Mouse (Mus musculus): ENCODE data around the gene Ap1s3. TPM values are rescaled to one million over a fixed set of nuclear protein-coding genes. Genes with fewer than 3 reads are reported as not detected.

Gene Ap1s3
- polyA plus RNA-seq, 1 experiment from 2014 or later = 0.16 TPM

- ATAC-seq = no peak
- H3K9ac ChIP-seq (ENCODE audit: low read depth, low read length) = no peak overlapping the region
These were observed 16.8 kb downstream of the Ap1s3 start for GRCm38 (mm10) chr1:79654948-79655347.

GRCm38 (mm10) chr1:79643411-79644110 lies 28.2 kb downstream of the Ap1s3 start:
- WGBS = 92% methylated on average over 6 of the region's 6 CpGs
- H3K4me1 ChIP-seq (ENCODE audit: control insufficient read depth, insufficient read depth, low read length) = peaks cover 3% of the 10 kb centered on the region; the same call in 1 of the 2 replicates
- H3K9ac ChIP-seq (ENCODE audit: low read depth, low read length) = no peak overlapping the region
- H3K9me3 ChIP-seq (replicated peaks; ENCODE audit: control insufficient read depth, low read length, poor library complexity, severe bottlenecking) = no peaks in the 10 kb centered on the region
- no peak for ATAC-seq
- H3K27ac ChIP-seq (ENCODE audit: low read length) = no peak overlapping the region
- no peaks in the 10 kb centered on the region for H3K36me3 ChIP-seq (ENCODE audit: control insufficient read depth, insufficient read depth, low read length)
- H3K27me3 ChIP-seq (ENCODE audit: control insufficient read depth, insufficient read depth, low read depth, low read length) = no peaks in the 10 kb centered on the region
- H3K4me3 ChIP-seq (ENCODE audit: low read depth, low read length) = no peak overlapping the region
- no peak overlapping the region for H3K4me2 ChIP-seq (ENCODE audit: low read length)

More at GRCm38 (mm10) chr1:79654948-79655347, 16.8 kb downstream of the Ap1s3 start:
- no peak overlapping the region for H3K27ac ChIP-seq (ENCODE audit: low read length)
- H3K27me3 ChIP-seq (ENCODE audit: control insufficient read depth, insufficient read depth, low read depth, low read length) = no peaks in the 10 kb centered on the region
- no peaks in the 10 kb centered on the region for H3K9me3 ChIP-seq (replicated peaks; ENCODE audit: control insufficient read depth, low read length, poor library complexity, severe bottlenecking)
- WGBS = 98% methylated on average over 2 of the region's 2 CpGs
- H3K4me1 ChIP-seq (ENCODE audit: control insufficient read depth, insufficient read depth, low read length) = no peaks in the 10 kb centered on the region
- H3K4me3 ChIP-seq (ENCODE audit: low read depth, low read length) = no peak overlapping the region
- H3K36me3 ChIP-seq (ENCODE audit: control insufficient read depth, insufficient read depth, low read length) = no peaks in the 10 kb centered on the region
- no peak overlapping the region for H3K4me2 ChIP-seq (ENCODE audit: low read length)

- H3K4me1 ChIP-seq (ENCODE audit: control insufficient read depth, insufficient read depth, low read length) = peaks cover 3% of the 10 kb centered on the region; the same call in 1 of the 2 replicates
- H3K36me3 ChIP-seq (ENCODE audit: control insufficient read depth, insufficient read depth, low read length) = no peaks in the 10 kb centered on the region
- no peak overlapping the region for H3K9ac ChIP-seq (ENCODE audit: low read depth, low read length)
- no peak overlapping the region for H3K27ac ChIP-seq (ENCODE audit: low read length)
- H3K4me2 ChIP-seq (ENCODE audit: low read length) = no peak overlapping the region
- no peak for ATAC-seq
- no peaks in the 10 kb centered on the region for H3K9me3 ChIP-seq (replicated peaks; ENCODE audit: control insufficient read depth, low read length, poor library complexity, severe bottlenecking)
- H3K4me3 ChIP-seq (ENCODE audit: low read depth, low read length) = no peak overlapping the region
- 95% methylated on average over 3 of the region's 3 CpGs for WGBS
- no peaks in the 10 kb centered on the region for H3K27me3 ChIP-seq (ENCODE audit: control insufficient read depth, insufficient read depth, low read depth, low read length)
These were observed 29.1 kb downstream of the Ap1s3 start for GRCm38 (mm10) chr1:79642680-79643079.

GRCm38 (mm10) chr1:79641355-79641754 lies 30.4 kb downstream of the Ap1s3 start:
- peaks cover 3% of the 10 kb centered on the region; the same call in 1 of the 2 replicates for H3K4me1 ChIP-seq (ENCODE audit: control insufficient read depth, insufficient read depth, low read length)
- no peak overlapping the region for H3K4me2 ChIP-seq (ENCODE audit: low read length)
- H3K27ac ChIP-seq (ENCODE audit: low read length) = no peak overlapping the region
- H3K4me3 ChIP-seq (ENCODE audit: low read depth, low read length) = no peak overlapping the region
- no peaks in the 10 kb centered on the region for H3K27me3 ChIP-seq (ENCODE audit: control insufficient read depth, insufficient read depth, low read depth, low read length)
- 90% methylated on average over 6 of the region's 6 CpGs for WGBS
- H3K36me3 ChIP-seq (ENCODE audit: control insufficient read depth, insufficient read depth, low read length) = no peaks in the 10 kb centered on the region
- ATAC-seq = no peak
- no peaks in the 10 kb centered on the region for H3K9me3 ChIP-seq (replicated peaks; ENCODE audit: control insufficient read depth, low read length, poor library complexity, severe bottlenecking)
- no peak overlapping the region for H3K9ac ChIP-seq (ENCODE audit: low read depth, low read length)

- Histone ChIP-seq H3K4me3 (ENCODE audit: low read depth, low read length) (no peak overlapping the region), H3K9me3 (replicated peaks; ENCODE audit: control insufficient read depth, low read length, poor library complexity, severe bottlenecking) (no peaks in the 10 kb centered on the region), H3K4me1 (ENCODE audit: control insufficient read depth, insufficient read depth, low read length) (peaks cover 3% of the 10 kb centered on the region; the same call in 1 of the 2 replicates), H3K27ac (ENCODE audit: low read length) (no peak overlapping the region), H3K4me2 (ENCODE audit: low read length) (no peak overlapping the region), H3K27me3 (ENCODE audit: control insufficient read depth, insufficient read depth, low read depth, low read length) (no peaks in the 10 kb centered on the region), H3K9ac (ENCODE audit: low read depth, low read length) (no peak overlapping the region), H3K36me3 (ENCODE audit: control insufficient read depth, insufficient read depth, low read length) (no peaks in the 10 kb centered on the region)
- ATAC-seq = peak; percentile 91
- WGBS = 42% methylated on average over 7 of the region's 7 CpGs
These were observed 31.6 kb downstream of the Ap1s3 start for GRCm38 (mm10) chr1:79640151-79640550.

GRCm38 (mm10) chr1:79639683-79640082 lies 32.1 kb downstream of the Ap1s3 start:
- Histone ChIP-seq H3K9ac (ENCODE audit: low read depth, low read length) (no peak overlapping the region), H3K36me3 (ENCODE audit: control insufficient read depth, insufficient read depth, low read length) (no peaks in the 10 kb centered on the region), H3K4me2 (ENCODE audit: low read length) (no peak overlapping the region), H3K4me3 (ENCODE audit: low read depth, low read length) (no peak overlapping the region), H3K27me3 (ENCODE audit: control insufficient read depth, insufficient read depth, low read depth, low read length) (no peaks in the 10 kb centered on the region), H3K9me3 (replicated peaks; ENCODE audit: control insufficient read depth, low read length, poor library complexity, severe bottlenecking) (no peaks in the 10 kb centered on the region), H3K4me1 (ENCODE audit: control insufficient read depth, insufficient read depth, low read length) (peaks cover 3% of the 10 kb centered on the region; the same call in 1 of the 2 replicates), H3K27ac (ENCODE audit: low read length) (no peak overlapping the region)
- peak; percentile 67; the same call in 1 of the 2 replicates for ATAC-seq
- WGBS = 66% methylated on average over 5 of the region's 5 CpGs

- Histone ChIP-seq H3K9me3 (replicated peaks; ENCODE audit: control insufficient read depth, low read length, poor library complexity, severe bottlenecking) (no peaks in the 10 kb centered on the region), H3K9ac (ENCODE audit: low read depth, low read length) (no peak overlapping the region), H3K27me3 (ENCODE audit: control insufficient read depth, insufficient read depth, low read depth, low read length) (no peaks in the 10 kb centered on the region), H3K27ac (ENCODE audit: low read length) (no peak overlapping the region), H3K36me3 (ENCODE audit: control insufficient read depth, insufficient read depth, low read length) (no peaks in the 10 kb centered on the region), H3K4me1 (ENCODE audit: control insufficient read depth, insufficient read depth, low read length) (peaks cover 3% of the 10 kb centered on the region; the same call in 1 of the 2 replicates), H3K4me2 (ENCODE audit: low read length) (no peak overlapping the region), H3K4me3 (ENCODE audit: low read depth, low read length) (no peak overlapping the region)
- no peak for ATAC-seq
- 90% methylated on average over 6 of the region's 6 CpGs for WGBS
These were observed 32.7 kb downstream of the Ap1s3 start for GRCm38 (mm10) chr1:79639107-79639506.

GRCm38 (mm10) chr1:79637768-79638167 lies 34.0 kb downstream of the Ap1s3 start:
- Histone ChIP-seq H3K4me1 (ENCODE audit: control insufficient read depth, insufficient read depth, low read length) (peaks cover 3% of the 10 kb centered on the region; the same call in 1 of the 2 replicates), H3K9me3 (replicated peaks; ENCODE audit: control insufficient read depth, low read length, poor library complexity, severe bottlenecking) (no peaks in the 10 kb centered on the region), H3K4me2 (ENCODE audit: low read length) (no peak overlapping the region), H3K36me3 (ENCODE audit: control insufficient read depth, insufficient read depth, low read length) (no peaks in the 10 kb centered on the region), H3K27ac (ENCODE audit: low read length) (no peak overlapping the region), H3K27me3 (ENCODE audit: control insufficient read depth, insufficient read depth, low read depth, low read length) (no peaks in the 10 kb centered on the region), H3K4me3 (ENCODE audit: low read depth, low read length) (no peak overlapping the region), H3K9ac (ENCODE audit: low read depth, low read length) (no peak overlapping the region)
- ATAC-seq = no peak
- WGBS = 99% methylated on average over 2 of the region's 2 CpGs

- no peak overlapping the region for H3K4me2 ChIP-seq (ENCODE audit: low read length)
- no peaks in the 10 kb centered on the region for H3K4me1 ChIP-seq (ENCODE audit: control insufficient read depth, insufficient read depth, low read length)
- no peak overlapping the region for H3K27ac ChIP-seq (ENCODE audit: low read length)
- no peaks in the 10 kb centered on the region for H3K36me3 ChIP-seq (ENCODE audit: control insufficient read depth, insufficient read depth, low read length)
- WGBS = 94% methylated on average over 4 of the region's 4 CpGs
- H3K9ac ChIP-seq (ENCODE audit: low read depth, low read length) = no peak overlapping the region
- H3K9me3 ChIP-seq (replicated peaks; ENCODE audit: control insufficient read depth, low read length, poor library complexity, severe bottlenecking) = no peaks in the 10 kb centered on the region
- H3K27me3 ChIP-seq (ENCODE audit: control insufficient read depth, insufficient read depth, low read depth, low read length) = no peaks in the 10 kb centered on the region
- no peak for ATAC-seq
- no peak overlapping the region for H3K4me3 ChIP-seq (ENCODE audit: low read depth, low read length)
These were observed 40.3 kb downstream of the Ap1s3 start for GRCm38 (mm10) chr1:79631521-79631920.

All from midbrain, embryonic 16.5 days (tissue).